Mouse (Mus musculus) forebrain, embryonic 16.5 days (tissue): ENCODE data around the gene Gm17324. TPM values are rescaled to one million over a fixed set of nuclear protein-coding genes. Genes with fewer than 3 reads are reported as not detected.
"Not testable (repeated sequence)": the region's sequence is repeated elsewhere in the genome, so short reads cannot be mapped to it uniquely, and the experiment has no call there.

Experiments used
- ATAC-seq: fragments of 200-750 bp; cut with Nextera tagmentation; 2 replicates; pipeline ENCODE4 v1.8.0; 2017; ENCODE audit warnings: mild to moderate bottlenecking, moderate library complexity
- H3K27ac ChIP-seq: fragments of 300-500 bp; sonication (generic); 2 replicates; pipeline ENCODE4 v1.5.1; 2014; ENCODE audit warnings: low read length, control low read depth
- H3K27me3 ChIP-seq: fragments of 300-500 bp; sonication (generic); replicated peaks from 2 replicates; pipeline ENCODE4 v1.6.1; 2014; ENCODE audit warnings: low read length; ENCODE audit not compliant: control insufficient read depth, insufficient read depth
- H3K36me3 ChIP-seq: fragments of 300-500 bp; sonication (generic); 2 replicates; pipeline ENCODE4 v1.6.1; 2014; ENCODE audit not compliant: control insufficient read depth, insufficient read depth
- H3K4me1 ChIP-seq: fragments of 300-500 bp; sonication (generic); replicated peaks from 2 replicates; pipeline ENCODE4 v1.6.1; 2014; ENCODE audit warnings: low read length; ENCODE audit not compliant: control insufficient read depth, insufficient read depth
- H3K4me2 ChIP-seq: fragments of 300-500 bp; sonication (generic); 2 replicates; pipeline ENCODE4 v1.6.1; 2014; ENCODE audit warnings: mild to moderate bottlenecking, low read length, control low read depth
- H3K4me3 ChIP-seq: fragments of 300-500 bp; sonication (generic); replicated peaks from 2 replicates; pipeline ENCODE4 v1.5.1; 2014; ENCODE audit warnings: mild to moderate bottlenecking, low read length, control low read depth
- H3K9ac ChIP-seq: fragments of 300-500 bp; sonication (generic); replicated peaks from 2 replicates; pipeline ENCODE4 v1.6.1; 2014; ENCODE audit warnings: low read depth, low read length, control low read depth
- H3K9me3 ChIP-seq: fragments of 300-500 bp; sonication (generic); 2 replicates; pipeline ENCODE4 v1.6.1; 2016; ENCODE audit warnings: low read length; ENCODE audit not compliant: control insufficient read depth
- WGBS: fragments of 180-500 bp; shearing (Covaris S2); extraction: QIAGEN DNeasy Blood & Tissue Kit; methylation state at CpG from one replicate; pipeline ENCODE4 v1.1.7; 2014; 5-methylcytosine and 5-hydroxymethylcytosine counted together
- polyA plus RNA-seq: library from polyadenylated mRNA; unstranded; fragments of >200 nt; fragmentation: Nextera tagmentation; extraction: Ambion mirVana; gene quantifications from 2 replicates; pipeline ENCODE4 v1.2.1, GENCODE M21; 2015

Gene Gm17324
- polyA plus RNA-seq, 1 experiment from 2014 or later: 1.3 TPM

- Histone ChIP-seq H3K27me3 (no peaks in the 10 kb centered on the region), H3K27ac (peak overlapping the region; percentile 100), H3K36me3 (peaks cover 16% of the 10 kb centered on the region), H3K4me2 (peak overlapping the region; percentile 68), H3K4me1 (peaks cover 29% of the 10 kb centered on the region), H3K4me3 (peak overlapping the region; percentile 94), H3K9ac (peak overlapping the region; percentile 98), H3K9me3 (no peaks in the 10 kb centered on the region)
- peak; percentile 99 for ATAC-seq
- under 1% methylated on average over 75 of the region's 77 CpGs for WGBS
These were observed 33.1 kb upstream of the Gm17324 start for GRCm38 (mm10) chr9:78481423-78482331.

- Histone ChIP-seq H3K9me3 (no peaks in the 10 kb centered on the region), H3K27ac (peak overlapping the region; percentile 96), H3K9ac (peak overlapping the region; percentile 98), H3K4me3 (peak overlapping the region; percentile 94), H3K36me3 (peaks cover 20% of the 10 kb centered on the region), H3K27me3 (no peaks in the 10 kb centered on the region), H3K4me1 (peaks cover 29% of the 10 kb centered on the region), H3K4me2 (peak overlapping the region; percentile 68)
- peak; percentile 8 for ATAC-seq
- under 1% methylated on average over 45 of the region's 46 CpGs for WGBS
These were observed 32.2 kb upstream of the Gm17324 start for GRCm38 (mm10) chr9:78480706-78481358.

- Histone ChIP-seq H3K4me1 (peaks cover 29% of the 10 kb centered on the region), H3K4me3 (peak overlapping the region; percentile 94), H3K9ac (peak overlapping the region; percentile 98), H3K4me2 (peak overlapping the region; percentile 68), H3K27ac (peak overlapping the region; percentile 96; the same call in 1 of the 2 replicates), H3K36me3 (peaks cover 20% of the 10 kb centered on the region)
- H3K9me3 ChIP-seq, H3K27me3 ChIP-seq, ATAC-seq: not testable (repeated sequence)
- 0% methylated on average over 13 of the region's 13 CpGs for WGBS
These were observed 31.6 kb upstream of the Gm17324 start for GRCm38 (mm10) chr9:78480227-78480626.

GRCm38 (mm10) chr9:78479308-78479707 is 30.7 kb upstream of the Gm17324 start:
- Histone ChIP-seq H3K4me3 (peak overlapping the region; percentile 30), H3K4me2 (peak overlapping the region; percentile 68), H3K4me1 (peaks cover 29% of the 10 kb centered on the region), H3K9ac (peak overlapping the region; percentile 29; the same call in 1 of the 2 replicates), H3K36me3 (peaks cover 22% of the 10 kb centered on the region)
- H3K9me3 ChIP-seq, ATAC-seq, H3K27me3 ChIP-seq, H3K27ac ChIP-seq: not testable (repeated sequence)
- WGBS: 17% methylated on average over 8 of the region's 8 CpGs

DNA sequence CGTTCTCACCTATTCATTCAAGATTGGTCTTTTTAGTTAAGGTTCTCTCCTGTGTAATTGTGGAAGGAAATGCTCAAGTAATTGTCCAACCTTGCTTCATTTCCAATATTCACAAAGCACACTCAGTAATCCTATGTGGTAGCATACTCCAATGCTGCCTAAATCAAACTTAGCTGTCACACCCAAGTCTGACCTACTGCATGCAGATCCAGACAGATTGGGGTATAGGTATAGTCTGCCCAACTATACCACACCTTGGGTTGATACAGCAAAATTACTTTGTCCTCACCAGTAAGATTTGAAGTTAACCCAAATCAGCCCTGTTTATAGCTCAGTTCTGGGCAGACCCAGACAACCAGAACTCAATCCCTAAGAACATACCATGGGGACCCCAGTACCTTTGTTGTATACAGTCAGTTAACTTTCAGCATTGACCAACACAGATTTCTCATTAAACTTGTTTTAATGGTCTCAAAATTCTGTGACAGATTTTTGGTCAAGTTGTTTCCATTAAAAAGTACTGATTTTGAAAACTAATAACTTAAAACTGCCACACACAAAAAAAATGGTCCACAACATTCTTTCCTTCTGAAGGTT is 29.5 kb upstream of the Gm17324 start:
- Histone ChIP-seq H3K36me3 (peaks cover 25% of the 10 kb centered on the region), H3K4me1 (peaks cover 29% of the 10 kb centered on the region)
- H3K4me2 ChIP-seq, H3K9me3 ChIP-seq, ATAC-seq, H3K4me3 ChIP-seq, H3K9ac ChIP-seq, H3K27me3 ChIP-seq, H3K27ac ChIP-seq: not testable (repeated sequence)
- 22% methylated on average over 1 of the region's 1 CpGs for WGBS

DNA sequence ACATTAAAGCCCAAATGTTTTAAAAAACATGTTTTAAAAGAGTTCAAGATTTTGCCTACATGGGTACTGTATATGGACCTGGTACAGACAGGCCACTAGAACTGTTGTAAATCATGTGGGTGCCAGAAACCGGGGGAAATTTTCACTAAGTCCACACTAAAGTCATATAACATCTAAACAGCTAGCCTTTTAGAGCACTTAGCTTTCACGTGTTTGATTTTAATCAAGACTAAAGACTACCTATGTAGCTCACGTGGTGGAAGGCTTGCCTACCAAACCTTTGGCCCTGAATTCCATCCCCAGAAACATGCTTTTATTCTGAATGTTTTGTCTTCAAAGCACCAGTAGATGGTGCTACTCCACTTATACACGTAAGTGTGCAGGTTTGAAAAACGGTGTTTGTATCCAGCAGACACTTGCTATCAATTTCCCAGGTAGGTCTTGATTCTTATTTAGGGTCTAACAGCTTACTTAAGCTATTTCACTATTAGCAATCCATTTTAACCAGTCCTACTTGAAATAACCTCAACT is 28.5 kb upstream of the Gm17324 start:
- no peak for ATAC-seq
- H3K4me1 ChIP-seq: peaks cover 23% of the 10 kb centered on the region
- 3% methylated on average over 5 of the region's 5 CpGs for WGBS
- H3K9me3 ChIP-seq: no peaks in the 10 kb centered on the region
- no peak overlapping the region for H3K9ac ChIP-seq
- peaks cover 25% of the 10 kb centered on the region for H3K36me3 ChIP-seq
- no peaks in the 10 kb centered on the region for H3K27me3 ChIP-seq
- H3K4me3 ChIP-seq: no peak overlapping the region
- H3K4me2 ChIP-seq: no peak overlapping the region
- H3K27ac ChIP-seq: no peak overlapping the region

GRCm38 (mm10) chr9:78476531-78477020 is 28.0 kb upstream of the Gm17324 start:
- Histone ChIP-seq H3K27me3 (no peaks in the 10 kb centered on the region), H3K4me3 (no peak overlapping the region), H3K9ac (no peak overlapping the region), H3K27ac (0 out of 2 replicates have a peak overlapping the region, but pooled peaks have one; percentile 4), H3K4me2 (no peak overlapping the region), H3K4me1 (peaks cover 23% of the 10 kb centered on the region), H3K36me3 (peaks cover 25% of the 10 kb centered on the region), H3K9me3 (no peaks in the 10 kb centered on the region)
- no peak for ATAC-seq
- WGBS: 7% methylated on average over 1 of the region's 1 CpGs

DNA sequence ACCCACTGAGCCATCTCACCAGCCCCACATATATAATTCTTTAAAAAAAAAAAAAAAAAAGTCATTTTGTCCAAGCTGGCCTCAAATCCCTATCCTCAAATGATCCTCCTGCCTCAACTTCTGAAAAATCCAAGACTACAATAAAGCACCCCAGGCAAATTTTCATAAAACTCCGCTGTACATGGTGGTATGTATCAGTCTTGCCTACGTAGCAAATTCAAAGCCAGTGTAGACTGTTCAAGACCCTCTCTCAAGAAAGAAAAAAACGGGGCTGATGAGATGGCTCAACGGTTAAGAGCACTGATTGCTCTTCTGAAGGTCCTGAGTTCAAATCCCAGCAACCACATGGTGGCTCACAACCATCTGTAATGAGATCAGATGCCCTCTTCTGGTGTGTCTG is 27.3 kb upstream of the Gm17324 start:
- Histone ChIP-seq H3K9me3 (no peaks in the 10 kb centered on the region), H3K27ac (no peak overlapping the region), H3K36me3 (peaks cover 26% of the 10 kb centered on the region), H3K4me3 (no peak overlapping the region), H3K9ac (no peak overlapping the region), H3K4me1 (peaks cover 23% of the 10 kb centered on the region), H3K27me3 (no peaks in the 10 kb centered on the region), H3K4me2 (no peak overlapping the region)
- ATAC-seq: peak; percentile 8; the same call in 1 of the 2 replicates
- 85% methylated on average over 4 of the region's 4 CpGs for WGBS

GRCm38 (mm10) chr9:78475383-78475780 is 26.8 kb upstream of the Gm17324 start:
- Histone ChIP-seq H3K9me3 (no peaks in the 10 kb centered on the region), H3K27me3 (no peaks in the 10 kb centered on the region), H3K4me1 (peaks cover 23% of the 10 kb centered on the region), H3K36me3 (peaks cover 30% of the 10 kb centered on the region), H3K27ac (no peak overlapping the region), H3K4me3 (no peak overlapping the region), H3K4me2 (no peak overlapping the region), H3K9ac (no peak overlapping the region)
- no peak for ATAC-seq
- WGBS: 90% methylated on average over 2 of the region's 2 CpGs
